Mouse (Mus musculus) olfactory bulb, adult 2 months (tissue): ENCODE data around the gene Pak7.

Experiments used
- CTCF ChIP-seq: fragments of 200-500 bp; IDR thresholded peaks from 2 replicates; pipeline ENCODE4 v1.5.1; 2012; ENCODE audit warnings: low read depth, mild to moderate bottlenecking, low read length, moderate library complexity; ENCODE audit not compliant: insufficient read depth
- POLR2A ChIP-seq: fragments of 200-500 bp; IDR thresholded peaks from 2 replicates; pipeline ENCODE4 v1.6.1; 2012; ENCODE audit warnings: mild to moderate bottlenecking, low read depth, low read length, moderate library complexity; ENCODE audit not compliant: insufficient read depth

DNA sequence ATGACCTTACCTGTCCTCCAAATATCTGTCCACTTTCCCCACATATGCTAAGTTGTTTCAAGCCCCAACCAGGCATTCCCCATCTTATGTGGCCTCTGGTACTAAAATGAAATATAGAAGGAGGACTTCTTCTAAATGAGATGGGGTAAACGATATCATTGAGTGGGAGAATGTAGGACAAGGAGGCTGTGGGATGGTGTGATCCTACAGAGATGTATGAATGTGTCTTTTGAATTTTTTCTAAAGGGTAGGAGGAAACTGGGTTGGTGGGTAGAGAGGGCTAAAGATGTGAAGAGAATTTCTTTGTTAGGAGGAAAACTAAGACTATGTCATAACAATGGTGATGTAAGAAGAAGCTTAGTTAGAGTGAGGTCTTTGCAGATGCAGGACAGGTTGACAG is 57.8 kb downstream of the Pak7 start:
- TF ChIP-seq CTCF = no peak
- no peak for TF ChIP-seq POLR2A
